Mouse (Mus musculus): ENCODE measurements around the gene Gpr65.

Gpr65 gene

GRCm38 (mm10) chr12:98283487-98283860, 15.0 kb downstream of the Gpr65 start:
- DNase-seq = no peak

- DNase-seq = no peak
Observed at GRCm38 (mm10) chr12:98284477-98284876, 16.0 kb downstream of the Gpr65 start.

GRCm38 (mm10) chr12:98290475-98290874, 22.0 kb downstream of the Gpr65 start:
- DNase-seq = no peak

GRCm38 (mm10) chr12:98292278-98292677, 23.8 kb downstream of the Gpr65 start:
- DNase-seq = no peak

GRCm38 (mm10) chr12:98294241-98294640, 25.8 kb downstream of the Gpr65 start:
- DNase-seq = no peak

DNA sequence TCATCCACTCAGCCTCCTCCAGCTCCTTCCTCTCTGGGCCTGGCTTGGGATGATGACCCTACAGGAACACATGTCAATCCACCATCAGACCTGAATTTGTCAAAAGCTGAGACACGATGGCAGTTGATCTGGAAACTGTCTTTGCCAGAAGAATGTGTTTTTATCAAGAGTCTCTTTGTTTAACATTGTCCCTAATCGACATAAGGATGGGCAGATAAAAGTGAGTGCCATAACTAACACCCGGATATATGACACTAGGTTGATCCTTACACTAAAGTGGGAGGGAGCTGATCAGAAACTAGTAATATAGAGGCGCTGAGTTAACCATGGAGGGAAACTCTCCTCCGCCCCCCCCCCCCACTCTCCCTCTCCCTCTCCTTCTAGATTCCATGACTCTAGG, 33.5 kb downstream of the Gpr65 start:
- no peak for DNase-seq

- DNase-seq = no peak
Observed at GRCm38 (mm10) chr12:98303013-98303412, 34.6 kb downstream of the Gpr65 start.

DNA sequence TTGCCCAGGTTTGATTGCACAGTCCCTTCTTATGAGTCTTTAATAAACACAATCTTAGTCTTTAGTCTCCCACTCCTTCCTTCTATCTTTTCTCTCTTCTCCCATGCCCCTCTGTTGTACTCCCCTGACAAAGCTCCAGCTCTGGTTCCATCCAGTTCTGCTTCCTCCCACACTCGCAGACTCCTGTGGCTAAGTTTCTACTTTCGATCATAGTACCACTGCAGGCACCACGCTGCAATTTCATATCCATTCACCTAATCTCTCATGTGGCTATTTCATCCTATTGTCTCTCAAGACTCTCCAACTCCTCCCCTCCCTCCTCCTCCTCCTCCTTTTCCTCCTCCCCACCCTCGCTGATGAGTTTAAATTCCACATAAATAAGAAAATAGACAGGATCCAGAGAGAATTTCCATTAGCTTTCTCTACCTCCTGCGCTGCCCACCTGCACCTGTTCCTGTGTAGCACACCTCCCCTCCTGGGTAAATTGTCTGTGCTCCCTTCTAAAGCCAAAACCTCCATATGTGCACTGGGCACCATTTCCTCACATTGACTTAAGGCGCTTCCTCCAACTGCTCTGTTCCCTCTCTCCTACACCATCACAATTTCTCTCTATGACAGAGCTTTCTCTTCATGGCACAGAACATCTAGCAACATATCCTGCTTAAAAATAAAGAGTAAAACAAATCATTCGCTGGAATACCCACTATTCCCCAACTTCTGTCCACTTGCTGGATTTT, 38.9 kb downstream of the Gpr65 start:
- DNase-seq = no peak

DNA sequence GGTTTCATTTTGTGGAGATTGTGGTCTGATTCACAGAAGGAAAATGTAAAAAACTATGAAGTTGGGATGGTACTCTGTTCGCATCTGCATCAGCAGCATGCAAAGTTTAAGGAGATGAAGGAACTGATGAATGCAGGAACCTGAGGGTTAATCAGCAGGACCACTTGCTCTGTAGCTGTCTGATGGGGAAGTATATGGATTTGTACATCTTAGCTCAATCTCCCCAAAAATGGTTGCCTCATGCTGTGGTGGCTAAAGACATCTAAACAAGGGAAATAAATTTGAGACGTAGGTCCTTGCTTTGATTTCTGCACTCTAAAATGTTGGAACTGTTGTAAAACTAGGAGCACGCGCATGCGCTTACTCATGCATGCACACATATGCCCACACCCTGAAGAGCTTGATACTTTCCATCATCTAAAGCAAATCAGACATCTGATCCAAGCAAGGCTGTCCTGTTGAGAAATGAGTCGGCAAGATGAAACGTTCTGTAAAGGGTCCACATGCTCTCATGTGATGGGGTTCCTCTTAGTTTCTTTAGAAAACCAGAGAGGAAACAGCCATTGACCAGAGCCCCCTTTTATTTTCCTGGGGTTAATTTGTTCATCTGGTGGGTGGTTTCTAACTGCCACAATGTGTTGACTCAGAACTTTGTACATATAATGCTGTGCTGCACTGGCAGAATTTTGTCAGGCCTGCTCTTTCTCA, 43.1 kb downstream of the Gpr65 start:
- no peak for DNase-seq

GRCm38 (mm10) chr12:98315924-98316323, 47.5 kb downstream of the Gpr65 start:
- no peak for DNase-seq

- DNase-seq = no peak
Observed at GRCm38 (mm10) chr12:98317718-98318340, 49.4 kb downstream of the Gpr65 start.

- DNase-seq = no peak
Observed at GRCm38 (mm10) chr12:98322426-98322825, 54.0 kb downstream of the Gpr65 start.

DNA sequence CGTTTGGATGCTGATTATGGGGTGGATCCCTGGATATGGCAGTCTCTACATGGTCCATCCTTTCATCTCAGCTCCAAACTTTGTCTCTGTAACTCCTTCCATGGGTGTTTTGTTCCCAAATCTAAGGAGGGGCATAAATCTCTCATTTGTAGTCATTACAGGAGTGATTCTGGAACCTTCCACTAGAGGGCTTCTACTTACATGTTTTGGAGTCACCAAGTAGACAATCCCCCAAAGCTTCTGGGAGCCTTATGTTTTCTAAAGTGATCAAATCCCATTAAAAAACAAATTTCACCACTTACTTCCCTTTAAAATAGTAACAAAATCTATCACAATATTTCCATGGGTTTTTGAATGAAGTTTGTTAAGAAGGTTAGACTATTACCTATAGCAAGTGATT, 55.7 kb downstream of the Gpr65 start:
- DNase-seq = peak; percentile 5
